Mouse (Mus musculus): ENCODE measurements at regions not wholly inside any gene's neighbourhood (a gene's known extent, or its start where the extent isn't known, plus 50 kb on each side); places are given as distances from the start of the nearest gene placed in this dataset.

DNA sequence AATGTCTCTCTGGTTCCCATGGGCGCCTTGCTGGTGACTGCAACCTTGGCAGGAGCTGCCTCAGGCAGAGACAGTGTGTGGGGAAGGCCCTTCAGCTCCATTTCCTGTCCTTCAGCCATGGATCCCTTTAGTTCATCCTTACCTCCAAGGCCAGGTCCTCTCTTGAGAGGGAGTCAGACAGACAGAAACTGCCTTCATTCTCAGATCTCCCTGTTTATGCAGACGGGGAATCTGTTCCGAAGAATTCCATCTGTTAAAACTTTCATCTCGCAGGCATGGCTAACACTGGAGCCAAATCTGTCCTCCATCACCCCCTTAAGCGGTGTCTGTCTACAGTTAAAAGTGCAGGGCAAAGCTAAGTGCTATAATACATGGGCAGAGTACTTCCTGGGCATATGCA, 144.0 kb upstream of the Lnx1 start:
- no peak for TF ChIP-seq ZNF384 (IDR thresholded peaks at IDR 0.05; ENCODE audit: low read depth, low read length)
- no peak for TF ChIP-seq MAFK (IDR thresholded peaks at IDR 0.05; ENCODE audit: insufficient read depth, low read depth, low read length)
- TF ChIP-seq CHD2 (IDR thresholded peaks at IDR 0.05; ENCODE audit: low read depth, low read length) = no peak
